Mouse (Mus musculus) liver, postnatal 0 days (tissue): ENCODE results near the gene Prdm5. TPM values are rescaled to one million over a fixed set of nuclear protein-coding genes. Genes with fewer than 3 reads are reported as not detected.

Experiments used
- ATAC-seq: fragments of 200-750 bp; cut with Nextera tagmentation; 2 replicates; pipeline ENCODE4 v1.8.0; 2017; ENCODE audit warnings: mild to moderate bottlenecking, moderate library complexity
- DNase-seq: peaks from one replicate; pipeline ENCODE4 v3.0.0-alpha.2; 2016
- H3K27ac ChIP-seq: fragments of 300-500 bp; sonication (generic); 2 replicates; pipeline ENCODE4 v1.5.1; 2014; ENCODE audit warnings: antibody characterized with exemption, moderate library complexity, mild to moderate bottlenecking, low read depth
- H3K27me3 ChIP-seq: fragments of 300-500 bp; sonication (generic); 2 replicates; pipeline ENCODE4 v1.6.1; 2014; ENCODE audit warnings: low read length, control low read depth, mixed read lengths; ENCODE audit not compliant: insufficient read depth
- H3K36me3 ChIP-seq: fragments of 300-500 bp; sonication (generic); replicated peaks from 2 replicates; pipeline ENCODE4 v1.6.1; 2014; ENCODE audit warnings: mild to moderate bottlenecking, control low read depth, low read length, moderate library complexity, mixed read lengths; ENCODE audit not compliant: insufficient read depth
- H3K4me1 ChIP-seq: fragments of 300-500 bp; sonication (generic); 2 replicates; pipeline ENCODE4 v1.6.1; 2014; ENCODE audit warnings: antibody characterized with exemption, mild to moderate bottlenecking, control low read depth; ENCODE audit not compliant: insufficient read depth
- H3K4me2 ChIP-seq: fragments of 300-500 bp; sonication (generic); 2 replicates; pipeline ENCODE4 v1.6.1; 2014; ENCODE audit warnings: low read depth, mild to moderate bottlenecking, low read length, moderate library complexity, mixed read lengths
- H3K4me3 ChIP-seq: fragments of 300-500 bp; sonication (generic); 2 replicates; pipeline ENCODE4 v1.5.1; 2014; ENCODE audit warnings: low read depth, low read length
- H3K9ac ChIP-seq: fragments of 300-500 bp; sonication (generic); replicated peaks from 2 replicates; pipeline ENCODE4 v1.6.1; 2014; ENCODE audit warnings: mild to moderate bottlenecking, moderate library complexity
- H3K9me3 ChIP-seq: fragments of 300-500 bp; sonication (generic); 2 replicates; pipeline ENCODE4 v1.6.1; 2016; ENCODE audit warnings: mild to moderate bottlenecking, control low read depth, low read length, mixed read lengths
- CTCF ChIP-seq: sonication (generic); IDR thresholded peaks from 2 replicates; pipeline ENCODE4 v1.5.1; 2016; ENCODE audit warnings: antibody characterized with exemption, low read depth
- EP300 ChIP-seq: IDR thresholded peaks from 2 replicates; pipeline ENCODE4 v1.6.1; 2016; ENCODE audit warnings: antibody characterized with exemption, low read depth, mild to moderate bottlenecking
- WGBS: fragments of 180-500 bp; shearing (Covaris S2); extraction: QIAGEN DNeasy Blood & Tissue Kit; methylation state at CpG from one replicate; pipeline ENCODE4 v1.1.7; 2014; ENCODE audit not compliant: insufficient replicate concordance; 5-methylcytosine and 5-hydroxymethylcytosine counted together
- polyA plus RNA-seq: library from polyadenylated mRNA; unstranded; fragments of >200 nt; fragmentation: Nextera tagmentation; extraction: Ambion mirVana; gene quantifications from 2 replicates; pipeline ENCODE4 v1.2.1, GENCODE M21; 2015

The Prdm5 gene
- polyA plus RNA-seq, 1 experiment from 2014 or later: 0.92 TPM

DNA sequence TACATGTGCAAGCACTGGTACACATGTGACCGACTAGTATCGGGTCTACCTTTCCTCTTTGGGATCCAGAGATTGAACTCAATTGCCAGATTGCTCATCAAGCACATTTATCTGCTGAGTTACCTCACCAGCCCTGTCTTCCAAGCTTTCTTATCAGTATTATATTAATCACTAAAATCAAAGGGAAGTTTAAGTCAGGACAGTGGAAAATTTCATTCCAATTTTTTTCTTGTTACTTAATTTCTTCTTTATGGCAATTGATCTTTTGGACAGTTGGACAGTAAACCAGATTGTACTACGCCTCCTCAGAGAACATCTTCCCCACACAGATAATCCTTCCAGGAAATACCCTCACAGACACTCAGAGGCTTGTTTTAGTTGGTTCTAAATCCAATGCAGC is 18.7 kb upstream of the Prdm5 start:
- ATAC-seq: no peak
- no peaks in the 10 kb centered on the region for H3K4me1 ChIP-seq
- H3K27ac ChIP-seq: no peak overlapping the region
- no peaks in the 10 kb centered on the region for H3K9me3 ChIP-seq
- H3K36me3 ChIP-seq: no peaks in the 10 kb centered on the region
- H3K27me3 ChIP-seq: no peaks in the 10 kb centered on the region
- WGBS: 85% methylated on average over 3 of the region's 3 CpGs
- no peak overlapping the region for H3K4me3 ChIP-seq
- no peak for DNase-seq
- no peak overlapping the region for H3K4me2 ChIP-seq
- no peak for TF ChIP-seq EP300
- no peak for TF ChIP-seq CTCF
- H3K9ac ChIP-seq: no peak overlapping the region

DNA sequence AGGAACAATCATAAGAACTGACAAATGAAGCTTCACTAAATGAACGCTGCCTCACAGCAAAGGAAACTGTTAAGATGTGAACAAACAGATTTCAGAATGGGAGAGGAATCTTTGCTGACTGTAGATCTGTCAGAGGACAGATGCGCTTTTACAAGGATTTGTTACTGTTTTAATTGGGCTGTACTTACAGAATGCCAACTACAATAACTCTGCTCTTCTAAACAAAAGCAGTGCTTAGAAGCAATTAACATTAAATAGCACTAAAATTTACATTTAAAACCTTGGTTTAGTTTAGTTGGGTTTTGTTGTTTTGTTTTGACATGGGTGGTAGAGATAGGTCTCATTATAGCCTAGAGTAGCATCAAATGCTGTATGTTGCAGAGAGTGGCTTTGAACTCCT is 14.3 kb upstream of the Prdm5 start:
- 79% methylated on average over 2 of the region's 2 CpGs for WGBS
- TF ChIP-seq EP300 (no peak), CTCF (no peak)
- H3K27me3 ChIP-seq: no peaks in the 10 kb centered on the region
- no peaks in the 10 kb centered on the region for H3K9me3 ChIP-seq
- H3K36me3 ChIP-seq: no peaks in the 10 kb centered on the region
- no peak overlapping the region for H3K9ac ChIP-seq
- H3K4me3 ChIP-seq: no peak overlapping the region
- no peak overlapping the region for H3K4me2 ChIP-seq
- H3K27ac ChIP-seq: no peak overlapping the region
- H3K4me1 ChIP-seq: no peaks in the 10 kb centered on the region
- no peak for DNase-seq
- ATAC-seq: no peak

DNA sequence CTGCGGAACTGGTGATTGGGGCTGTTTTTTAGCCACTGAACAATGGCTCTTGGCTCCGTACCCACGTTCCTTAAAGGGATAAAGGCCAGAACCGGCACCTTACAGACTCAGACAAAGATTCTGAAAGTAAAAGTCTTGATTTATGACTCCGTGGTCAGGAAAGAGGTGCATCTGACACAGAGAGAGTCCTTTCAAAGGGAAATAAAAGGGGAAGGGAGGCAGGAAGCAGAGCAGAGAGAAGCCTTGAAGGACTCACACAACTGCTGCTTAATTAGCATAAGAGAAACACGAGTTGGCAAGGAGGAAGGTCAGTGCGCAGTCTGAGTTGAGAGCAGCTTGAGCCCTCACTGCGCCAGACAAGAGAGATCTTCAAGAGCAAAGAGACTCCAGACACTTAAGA is 13.7 kb upstream of the Prdm5 start:
- DNase-seq: no peak
- H3K4me2 ChIP-seq: peak overlapping the region; percentile 29; the same call in 1 of the 2 replicates
- 21% methylated on average over 8 of the region's 8 CpGs for WGBS
- H3K4me3 ChIP-seq: no peak overlapping the region
- H3K27ac ChIP-seq: no peak overlapping the region
- H3K27me3 ChIP-seq: no peaks in the 10 kb centered on the region
- H3K4me1 ChIP-seq: no peaks in the 10 kb centered on the region
- no peaks in the 10 kb centered on the region for H3K9me3 ChIP-seq
- TF ChIP-seq EP300 (no peak), CTCF (no peak)
- ATAC-seq: no peak
- no peaks in the 10 kb centered on the region for H3K36me3 ChIP-seq
- H3K9ac ChIP-seq: no peak overlapping the region

DNA sequence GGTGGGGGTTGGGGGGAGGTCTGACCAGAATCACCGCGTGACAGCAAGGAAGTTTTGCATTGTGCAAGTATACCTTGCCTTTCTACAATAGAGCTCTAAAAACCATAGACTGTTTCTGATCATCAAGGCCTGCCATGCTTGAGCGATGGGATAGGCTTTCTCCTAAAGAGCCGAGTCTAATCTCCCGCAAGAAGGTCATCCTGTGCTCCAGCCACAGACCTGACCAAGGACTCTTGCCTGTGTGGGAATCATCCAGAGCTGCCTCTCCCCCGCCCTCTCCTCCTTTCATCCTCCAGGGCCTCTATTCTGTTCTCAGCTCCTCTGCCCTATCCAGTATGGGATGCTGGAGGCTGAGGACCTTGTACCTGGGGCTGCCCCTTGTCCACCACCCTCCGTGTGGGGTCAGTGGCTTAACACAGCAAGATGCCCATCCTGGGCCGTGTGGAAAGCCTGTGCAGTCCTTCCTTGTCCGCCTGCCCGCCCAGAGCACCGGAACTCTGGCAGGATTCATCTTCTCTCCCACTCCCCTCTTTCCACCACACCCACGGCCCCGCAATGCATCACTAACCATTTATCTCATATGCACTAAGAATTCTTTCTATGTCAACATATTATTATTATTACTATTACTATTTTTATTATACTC is 12.9 kb upstream of the Prdm5 start:
- H3K4me3 ChIP-seq: no peak overlapping the region
- ATAC-seq: no peak
- no peaks in the 10 kb centered on the region for H3K27me3 ChIP-seq
- no peaks in the 10 kb centered on the region for H3K36me3 ChIP-seq
- no peak overlapping the region for H3K4me2 ChIP-seq
- no peak overlapping the region for H3K9ac ChIP-seq
- H3K4me1 ChIP-seq: no peaks in the 10 kb centered on the region
- WGBS: 77% methylated on average over 13 of the region's 13 CpGs
- DNase-seq: no peak
- H3K27ac ChIP-seq: no peak overlapping the region
- H3K9me3 ChIP-seq: no peaks in the 10 kb centered on the region
- TF ChIP-seq EP300 (no peak), CTCF (no peak)

DNA sequence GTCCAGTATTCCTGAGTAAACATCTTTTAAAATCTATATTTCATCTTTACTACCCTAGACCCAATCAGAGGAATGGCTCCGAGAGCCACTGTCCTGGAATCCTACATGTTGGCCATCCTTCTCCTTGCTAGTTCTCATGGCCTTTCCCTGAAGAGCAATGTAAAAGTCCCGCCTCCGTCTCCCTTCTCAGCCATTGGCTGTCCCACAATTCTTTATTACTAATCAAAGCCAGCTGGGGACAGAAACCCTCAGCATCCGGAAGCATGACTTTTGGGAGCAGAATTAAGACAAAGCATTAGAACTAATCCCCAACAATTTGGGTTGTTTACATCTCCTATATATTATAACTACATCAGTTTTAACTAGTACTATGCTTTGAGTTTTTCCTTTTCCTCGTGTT is 10.9 kb upstream of the Prdm5 start:
- H3K4me1 ChIP-seq: no peaks in the 10 kb centered on the region
- H3K4me3 ChIP-seq: no peak overlapping the region
- ATAC-seq (no peak), DNase-seq (no peak)
- no peak for TF ChIP-seq EP300
- TF ChIP-seq CTCF: no peak
- H3K27me3 ChIP-seq: no peaks in the 10 kb centered on the region
- H3K9ac ChIP-seq: no peak overlapping the region
- no peak overlapping the region for H3K4me2 ChIP-seq
- no peak overlapping the region for H3K27ac ChIP-seq
- no peaks in the 10 kb centered on the region for H3K36me3 ChIP-seq
- H3K9me3 ChIP-seq: no peaks in the 10 kb centered on the region
- 81% methylated on average over 5 of the region's 5 CpGs for WGBS

DNA sequence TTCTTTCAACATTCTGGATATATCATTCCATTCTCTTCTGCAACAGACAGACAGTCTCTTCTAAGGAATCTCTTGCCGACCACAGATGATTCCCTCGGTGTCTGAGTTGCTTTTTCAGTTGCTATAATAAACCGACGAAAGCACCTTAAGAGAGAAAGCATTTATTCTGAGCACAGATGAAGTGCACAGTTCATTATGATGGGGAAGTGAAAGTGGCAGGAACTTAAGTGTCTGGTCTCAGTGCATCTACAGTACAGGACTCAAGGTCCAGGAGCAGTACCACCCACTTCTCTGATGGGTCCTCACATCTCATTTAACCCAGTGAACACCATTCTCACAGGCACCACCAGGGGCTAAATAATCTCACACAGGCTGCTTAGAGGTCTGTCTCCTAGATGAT is 5.2 kb upstream of the Prdm5 start:
- TF ChIP-seq EP300: no peak
- TF ChIP-seq CTCF: no peak
- no peak overlapping the region for H3K27ac ChIP-seq
- H3K36me3 ChIP-seq: no peaks in the 10 kb centered on the region
- H3K9ac ChIP-seq: no peak overlapping the region
- H3K9me3 ChIP-seq: no peaks in the 10 kb centered on the region
- 60% methylated on average over 4 of the region's 4 CpGs for WGBS
- H3K4me1 ChIP-seq: peaks cover under 1% of the 10 kb centered on the region; the same call in 1 of the 2 replicates
- H3K4me3 ChIP-seq: no peak overlapping the region
- DNase-seq (no peak), ATAC-seq (no peak)
- no peaks in the 10 kb centered on the region for H3K27me3 ChIP-seq
- H3K4me2 ChIP-seq: no peak overlapping the region
